8 mouse cellular contexts compared by ENCODE assay signal in the genomic region with DNA sequence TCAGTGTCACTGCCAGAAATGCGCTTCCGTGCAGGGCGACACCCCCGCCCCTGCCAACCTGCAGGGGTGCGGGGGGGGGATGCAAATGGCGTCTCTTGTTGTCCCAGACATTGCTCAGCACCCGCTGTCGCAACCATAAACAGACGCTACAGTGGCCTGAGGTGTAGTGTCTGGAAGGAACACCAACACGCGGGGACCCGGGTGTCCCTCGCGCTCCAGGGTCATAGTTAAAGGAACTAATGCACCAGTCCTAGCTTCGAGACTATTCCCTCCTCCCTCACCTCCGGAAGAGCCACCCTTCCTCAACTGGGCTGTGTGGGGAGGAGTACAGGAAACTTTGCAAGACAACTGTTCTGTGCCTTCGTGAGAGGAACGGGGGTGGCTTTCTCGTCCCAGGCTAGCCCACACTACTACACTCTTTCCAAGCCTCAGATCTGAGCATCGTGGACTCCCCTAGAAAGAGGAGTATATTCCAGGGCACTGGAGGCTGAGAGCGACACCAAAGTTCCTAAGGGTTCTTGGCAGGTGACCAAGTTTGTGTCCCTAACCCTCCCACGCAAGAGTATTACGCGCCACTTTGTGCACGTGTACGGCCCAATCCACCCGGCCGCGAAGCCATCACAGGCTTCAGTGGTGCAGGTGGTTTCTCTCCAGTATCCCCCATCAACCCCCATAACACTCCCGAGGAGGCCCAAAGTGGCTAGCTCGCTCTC. TPM values are rescaled to one million over a fixed set of nuclear protein-coding genes. Genes with fewer than 3 reads are reported as not detected.
DNase-seq lines count a peak whose midpoint lies in the region; ATAC-seq and TF ChIP-seq lines count a peak whose summit lies in the region.

No protein-coding gene starts in this region.

- no peaks in the 10 kb centered on the region for H3K36me3 ChIP-seq in lung, embryonic 16.5 days (ENCODE audit: control insufficient read depth, insufficient read depth, low read length)

- peak; percentile 30 for ATAC-seq in lung, embryonic 16.5 days (ENCODE audit: low read depth)

- no peaks in the 10 kb centered on the region for H3K9me3 ChIP-seq in lung, embryonic 16.5 days (ENCODE audit: control insufficient read depth, low read length)

- 9% methylated on average over 30 of the region's 31 CpGs for WGBS in cerebellum, adult 2 months
- WGBS in lung, embryonic 16.5 days: 6% methylated on average over 31 of the region's 31 CpGs
- 10% methylated on average over 31 of the region's 31 CpGs for WGBS in olfactory bulb, adult 2 months

- peak overlapping the region; percentile 35 for H3K4me3 ChIP-seq in cerebellum, adult 2 months (replicated peaks; ENCODE audit: insufficient read depth, low read depth, low read length)
- H3K4me3 ChIP-seq in lung, embryonic 16.5 days (ENCODE audit: low read length): peak overlapping the region; percentile 54
- H3K4me3 ChIP-seq in olfactory bulb, adult 2 months (ENCODE audit: insufficient read depth, low read depth, low read length): peak overlapping the region; percentile 63

- peak overlapping the region; percentile 62 for H3K4me2 ChIP-seq in lung, embryonic 16.5 days (ENCODE audit: low read depth, low read length)

- H3K9ac ChIP-seq in lung, embryonic 16.5 days (ENCODE audit: low read length): peak overlapping the region; percentile 74

- no peak for TF ChIP-seq CTCF in cerebellum, adult 2 months (IDR thresholded peaks at IDR 0.05; ENCODE audit: borderline replicate concordance, insufficient read depth, low read depth, low read length)
- TF ChIP-seq CTCF in olfactory bulb, adult 2 months (IDR thresholded peaks at IDR 0.05; ENCODE audit: insufficient read depth, low read depth, low read length): no peak

- H3K4me1 ChIP-seq in cerebellum, adult 2 months (ENCODE audit: control insufficient read depth, insufficient read depth, low read length): 0 out of 2 replicates have a peak, but pooled peaks cover 3% of the 10 kb centered on the region
- H3K4me1 ChIP-seq in lung, embryonic 16.5 days (replicated peaks; ENCODE audit: control insufficient read depth, insufficient read depth, low read length): peaks cover 12% of the 10 kb centered on the region
- H3K4me1 ChIP-seq in olfactory bulb, adult 2 months (ENCODE audit: control insufficient read depth, insufficient read depth, low read length): peaks cover 33% of the 10 kb centered on the region

- H3K27ac ChIP-seq in cerebellum, adult 2 months (ENCODE audit: insufficient read depth, low read length): no peak overlapping the region
- peak overlapping the region; percentile 87 for H3K27ac ChIP-seq in lung, embryonic 16.5 days (ENCODE audit: low read length)
- peak overlapping the region; percentile 62; the same call in 1 of the 2 replicates for H3K27ac ChIP-seq in olfactory bulb, adult 2 months (ENCODE audit: insufficient read depth, low read depth, low read length)

- TF ChIP-seq POLR2A in cerebellum, adult 2 months (IDR thresholded peaks at IDR 0.05; ENCODE audit: borderline replicate concordance, insufficient read depth, low read length): no peak
- TF ChIP-seq POLR2A in olfactory bulb, adult 2 months (IDR thresholded peaks at IDR 0.05; ENCODE audit: insufficient read depth, low read depth, low read length): no peak

- no peak for DNase-seq in cerebellum, adult 2 months
- DNase-seq in cerebellum, postnatal 4 days (ENCODE audit: low spot score in 2 of 2): no peak
- DNase-seq in T-cell, adult 2 months (ENCODE audit: low spot score): peak; percentile 81
- peak; percentile 53 for DNase-seq in heart, adult 8-10 months (ENCODE audit: low spot score)
- peak; percentile 43 for DNase-seq in kidney, adult 9 months
- no peak for DNase-seq in layer of hippocampus, postnatal 10 days (ENCODE audit: low spot score in 2 of 2)

- H3K27me3 ChIP-seq in cerebellum, adult 2 months (ENCODE audit: control insufficient read depth, insufficient read depth, low read length): no peaks in the 10 kb centered on the region; the same call in 1 of the 2 replicates
- peaks cover 16% of the 10 kb centered on the region for H3K27me3 ChIP-seq in lung, embryonic 16.5 days (ENCODE audit: control insufficient read depth, insufficient read depth, low read depth, low read length)

RNA-seq across cellular contexts. Expression of a gene that starts 1.2 kb away (rescaled TPM):
- 12.2 and 12.9 TPM in 2 replicates for polyA plus RNA-seq in cerebellum, adult 2 months (2012; rRNA removed)
- total RNA-seq in heart, adult 8-10 months (2022): 10 to 100 TPM; 18.7 to 23.4 (median 20.5) TPM
- polyA plus RNA-seq in lung, embryonic 16.5 days (2015; fragmentation: Nextera tagmentation; extraction: Ambion mirVana): 18.5 and 19.7 TPM in 2 replicates
- polyA plus RNA-seq in olfactory bulb, adult 2 months (2012; ENCODE audit: insufficient read depth, insufficient read length, low replicate concordance, missing spikeins): not detected in 2 replicates
- total RNA-seq in layer of hippocampus, postnatal 10 days (2021): 10 to 100 TPM; 18.2 to 18.5 TPM

Comparison
In these comparisons a context has a peak if more than half of its experiments do, and no peak if none do; other contexts are left out.
1. DNase-seq: peak in T-cell, adult 2 months (single experiment), heart, adult 8-10 months (single experiment) and kidney, adult 9 months (single experiment); none in cerebellum, adult 2 months (0 of 2), cerebellum, postnatal 4 days (0 of 2) and layer of hippocampus, postnatal 10 days (0 of 2).
2. Peak in every context shown above with its lines, with median percentiles within 50 percentile points of each other: H3K4me3 ChIP-seq.